Mouse (Mus musculus) ovary, postnatal 14 days (tissue): Measurements from ENCODE around the gene Hoxc5.
A peak's percentile ranks its signal among the peaks of the same experiment; 100 is the strongest.

Experiments used
- DNase-seq: peaks from one replicate; pipeline ENCODE4 v3.0.0; 2022; ENCODE audit warnings: low spot score

Hoxc5 gene

DNA sequence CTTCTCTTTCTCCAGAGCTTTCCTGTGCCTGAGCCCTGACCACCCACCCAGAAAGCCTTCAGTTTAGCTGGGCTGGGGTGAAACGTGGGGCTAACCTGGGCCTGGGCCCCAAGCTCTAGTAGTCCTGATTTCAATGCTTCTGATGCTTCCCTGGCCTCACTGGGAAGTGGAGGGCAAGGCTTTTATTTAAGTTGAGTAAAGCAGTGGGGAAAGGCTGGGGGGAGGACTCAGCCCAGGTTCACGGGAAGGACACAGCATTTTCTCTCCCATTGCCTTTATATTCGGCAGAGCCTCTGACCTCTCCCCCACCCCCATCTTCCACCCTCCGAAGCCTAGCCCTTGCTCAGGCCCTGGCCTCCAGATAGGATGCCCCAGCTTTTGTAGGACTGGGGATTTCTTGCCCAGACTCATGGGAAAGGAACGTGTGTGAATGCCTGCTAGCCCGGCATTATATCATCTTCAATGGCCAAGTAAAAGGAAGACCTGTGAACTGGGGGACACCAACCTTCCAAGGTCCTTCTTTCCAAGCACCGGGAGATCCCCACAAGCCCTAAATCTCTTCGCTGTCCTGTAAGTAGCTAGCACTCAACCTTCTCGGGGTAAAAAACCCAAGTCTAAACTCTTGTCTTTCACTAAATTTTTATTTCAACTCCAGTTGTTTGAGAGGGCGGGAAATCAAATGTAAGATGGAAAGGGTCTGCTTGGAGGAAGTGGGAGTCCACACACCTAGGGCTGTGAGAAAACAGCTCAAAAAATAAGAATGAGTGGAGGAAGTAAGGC is 71.6 kb downstream of the Hoxc5 start:
- no peak for DNase-seq

DNA sequence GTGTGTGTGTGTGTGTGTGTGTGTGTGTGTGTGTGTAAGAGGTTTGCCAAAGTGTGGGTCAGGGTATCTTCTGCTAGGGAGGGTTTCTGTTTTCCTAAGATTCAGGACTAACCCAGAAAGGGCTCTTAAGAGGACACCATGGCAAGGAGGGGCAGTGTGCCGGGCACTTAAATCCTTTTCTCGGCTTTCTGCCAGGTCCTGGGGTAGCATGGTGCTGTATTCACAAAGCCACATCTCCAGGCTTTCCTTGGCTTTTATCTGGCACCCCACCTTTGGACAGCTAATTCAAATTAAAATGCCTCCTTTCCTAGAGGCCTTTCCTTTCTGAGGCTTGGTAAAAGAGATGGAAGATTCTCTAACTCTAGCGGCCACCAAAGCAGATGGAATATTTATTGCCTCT is 72.4 kb downstream of the Hoxc5 start:
- DNase-seq: no peak

DNA sequence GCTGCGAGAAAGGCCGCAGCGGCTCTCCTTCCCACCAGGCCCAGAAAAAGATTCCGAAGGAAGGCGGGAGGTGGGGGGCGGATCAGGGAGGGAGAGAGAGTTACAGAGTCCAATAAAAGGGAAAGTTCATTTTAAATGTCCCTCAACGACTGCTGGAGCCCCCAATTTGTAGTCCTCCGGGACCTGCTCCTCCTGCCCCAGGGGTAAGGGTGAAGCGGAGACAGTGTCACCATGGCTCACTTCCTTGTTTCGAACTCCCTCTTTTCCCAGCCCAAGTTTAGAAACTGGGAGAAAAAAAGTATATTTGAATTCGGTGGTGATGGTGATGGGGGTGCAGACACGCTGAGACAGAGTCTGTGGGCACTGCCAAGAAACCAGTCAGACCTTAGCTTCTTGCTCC is 73.4 kb downstream of the Hoxc5 start:
- DNase-seq: no peak

DNA sequence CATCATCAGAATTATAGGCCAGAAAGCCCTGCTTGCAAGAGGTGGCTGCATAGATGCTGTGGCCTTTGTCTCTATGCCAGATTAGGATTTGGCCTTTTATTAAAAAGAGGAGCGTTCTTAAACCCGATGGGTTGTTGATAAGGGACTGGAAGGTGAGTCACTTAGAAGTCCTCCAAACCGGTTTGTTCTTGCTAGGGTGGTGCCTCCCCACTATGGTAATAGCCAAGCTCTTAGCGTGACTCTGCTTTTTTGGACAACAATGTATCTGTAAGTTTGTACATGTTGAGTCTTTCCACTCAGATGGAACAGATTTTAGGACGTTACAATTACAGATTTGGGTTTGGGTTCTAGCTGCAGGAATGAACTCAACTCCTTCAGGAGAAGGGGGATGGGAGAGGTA is 74.4 kb downstream of the Hoxc5 start:
- no peak for DNase-seq

DNA sequence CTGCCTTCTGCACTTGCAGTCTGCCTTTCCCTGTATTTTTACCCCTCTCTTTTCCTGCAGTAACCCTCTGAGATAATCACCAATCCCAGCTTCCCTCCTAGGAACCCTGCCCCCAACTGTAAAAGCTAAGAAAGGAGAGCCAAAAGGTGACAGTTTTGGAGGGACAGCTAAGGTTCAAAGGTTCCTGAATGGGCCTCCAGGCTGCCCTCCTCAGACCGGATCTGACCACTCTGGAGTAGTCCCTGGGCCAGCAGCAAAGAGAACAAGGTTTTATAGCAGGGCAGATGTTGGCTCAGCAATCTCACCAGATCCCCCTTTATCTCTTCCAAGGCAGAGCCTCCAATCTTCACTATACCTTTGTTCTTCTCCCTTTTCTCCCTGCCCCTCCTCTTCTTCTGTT is 75.0 kb downstream of the Hoxc5 start:
- DNase-seq: no peak

DNA sequence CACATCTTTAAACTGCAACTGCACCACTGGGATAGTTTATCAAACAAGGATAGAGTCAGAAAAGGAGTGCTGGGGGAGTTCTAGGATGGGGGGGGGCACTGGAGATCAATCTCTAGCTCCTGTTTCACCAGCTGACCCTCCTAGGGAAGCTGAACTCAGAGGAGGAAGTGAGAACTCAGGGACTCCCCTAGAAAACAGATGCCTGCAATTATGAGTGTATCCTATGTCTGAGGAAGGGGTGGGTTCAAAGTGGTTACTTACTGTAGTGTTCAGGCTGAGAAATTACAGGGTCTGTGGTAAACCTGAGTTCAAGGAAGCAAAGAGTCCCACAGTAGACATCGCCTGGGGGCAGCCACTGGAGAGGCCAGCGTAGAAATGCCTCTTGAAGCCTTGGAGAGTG is 84.4 kb downstream of the Hoxc5 start:
- DNase-seq: no peak

DNA sequence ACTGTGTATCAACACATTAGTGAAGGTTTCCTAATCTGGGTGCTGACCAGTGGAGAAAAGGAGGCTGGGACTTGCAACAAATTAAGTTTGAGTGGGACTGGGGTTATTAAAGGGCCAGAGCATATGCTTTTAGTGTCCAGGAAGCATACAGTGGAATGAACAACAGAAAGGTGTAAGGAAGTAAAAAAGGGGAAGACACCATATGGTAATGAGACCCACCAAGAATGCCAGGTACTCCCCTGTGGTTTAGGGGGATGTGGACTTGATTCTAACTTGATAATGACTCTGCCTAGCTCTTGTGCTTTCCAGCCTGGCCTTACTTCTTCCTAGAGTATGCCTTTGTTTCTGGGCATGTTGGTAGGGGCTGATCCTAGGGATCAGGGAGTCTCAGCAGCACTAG is 86.0 kb downstream of the Hoxc5 start:
- DNase-seq: no peak

DNA sequence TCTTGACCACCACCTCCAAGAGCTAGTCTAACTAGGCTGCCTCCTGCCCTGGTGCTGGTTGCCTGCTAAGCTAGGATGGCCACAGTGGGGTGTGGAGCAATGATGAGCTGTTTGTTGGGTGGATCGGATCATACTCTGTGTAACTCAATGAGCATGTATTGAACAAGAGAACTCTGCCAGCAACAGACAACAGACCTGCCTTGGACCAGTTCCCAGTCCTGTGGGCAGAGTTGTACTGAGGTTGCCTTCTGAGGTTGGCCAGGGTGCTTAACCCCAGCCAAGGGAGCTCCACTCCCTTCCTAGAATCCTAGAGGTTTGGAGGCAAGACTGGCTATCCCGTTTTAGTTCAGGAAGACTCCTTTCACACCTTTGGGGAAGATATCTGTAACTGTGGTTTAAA is 89.2 kb downstream of the Hoxc5 start:
- no peak for DNase-seq

DNA sequence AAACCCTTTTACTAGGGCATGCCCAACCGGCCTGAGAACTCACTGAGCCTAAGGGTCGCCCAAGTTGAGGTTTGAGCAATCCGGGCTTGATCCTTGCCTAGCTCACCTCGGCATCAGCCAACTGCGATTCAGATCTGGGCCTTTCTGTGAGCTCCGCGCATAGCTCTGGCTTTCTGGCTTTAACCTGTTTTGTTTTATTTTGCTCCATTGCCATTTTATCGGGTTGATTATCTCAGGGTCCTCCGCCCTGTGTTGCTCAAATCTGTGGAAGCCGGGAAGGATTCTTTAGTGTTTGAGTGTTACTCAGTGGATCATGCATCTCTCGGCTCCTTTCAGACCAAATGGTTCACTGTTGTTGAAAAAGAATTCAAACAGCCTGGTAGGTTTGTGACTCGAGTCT is 91.5 kb downstream of the Hoxc5 start:
- DNase-seq: no peak

DNA sequence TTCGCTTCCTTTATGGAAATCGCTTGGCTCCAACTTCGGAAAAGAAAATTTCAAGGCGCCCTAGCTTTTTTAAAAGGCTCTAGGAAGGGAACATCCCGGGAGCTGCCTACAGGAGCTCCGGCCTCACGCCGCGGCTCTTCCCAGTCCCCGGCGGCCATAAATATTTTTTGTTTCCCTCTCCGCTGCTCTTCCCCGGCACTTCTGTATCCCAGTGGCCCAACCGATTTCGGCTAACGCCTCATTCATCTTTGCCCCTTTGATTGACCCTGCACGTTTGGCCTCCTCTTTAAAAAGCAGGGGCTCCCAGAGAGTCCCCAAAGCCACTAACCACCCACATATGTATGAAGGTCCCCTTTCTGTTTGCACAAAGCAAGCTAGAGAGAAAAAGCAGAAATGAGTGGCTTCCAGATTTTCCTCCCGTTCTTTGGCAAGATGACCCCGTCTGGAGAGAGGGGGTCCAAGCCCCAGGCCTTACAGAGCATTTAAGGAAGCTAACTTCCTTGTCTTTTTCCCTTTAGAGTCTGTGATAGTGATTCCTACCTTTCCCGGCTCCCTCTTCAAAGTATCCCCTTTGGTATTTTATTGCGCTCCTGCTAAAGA is 92.2 kb downstream of the Hoxc5 start:
- DNase-seq: peak; percentile 30

DNA sequence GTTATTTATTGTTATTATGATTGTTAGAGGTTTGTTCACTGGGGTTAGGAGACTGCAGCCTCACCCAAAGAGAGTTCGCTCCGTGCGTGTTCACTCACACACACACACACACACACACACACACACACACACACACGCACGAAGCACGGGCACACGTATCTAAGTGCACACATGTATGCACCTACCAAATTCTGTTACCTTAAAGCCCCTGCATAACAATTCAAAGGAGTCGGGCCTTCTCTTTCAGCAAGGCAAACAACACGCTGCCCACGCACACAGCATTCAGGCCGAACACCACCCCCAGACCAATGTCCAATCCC is 92.7 kb downstream of the Hoxc5 start:
- DNase-seq: no peak

DNA sequence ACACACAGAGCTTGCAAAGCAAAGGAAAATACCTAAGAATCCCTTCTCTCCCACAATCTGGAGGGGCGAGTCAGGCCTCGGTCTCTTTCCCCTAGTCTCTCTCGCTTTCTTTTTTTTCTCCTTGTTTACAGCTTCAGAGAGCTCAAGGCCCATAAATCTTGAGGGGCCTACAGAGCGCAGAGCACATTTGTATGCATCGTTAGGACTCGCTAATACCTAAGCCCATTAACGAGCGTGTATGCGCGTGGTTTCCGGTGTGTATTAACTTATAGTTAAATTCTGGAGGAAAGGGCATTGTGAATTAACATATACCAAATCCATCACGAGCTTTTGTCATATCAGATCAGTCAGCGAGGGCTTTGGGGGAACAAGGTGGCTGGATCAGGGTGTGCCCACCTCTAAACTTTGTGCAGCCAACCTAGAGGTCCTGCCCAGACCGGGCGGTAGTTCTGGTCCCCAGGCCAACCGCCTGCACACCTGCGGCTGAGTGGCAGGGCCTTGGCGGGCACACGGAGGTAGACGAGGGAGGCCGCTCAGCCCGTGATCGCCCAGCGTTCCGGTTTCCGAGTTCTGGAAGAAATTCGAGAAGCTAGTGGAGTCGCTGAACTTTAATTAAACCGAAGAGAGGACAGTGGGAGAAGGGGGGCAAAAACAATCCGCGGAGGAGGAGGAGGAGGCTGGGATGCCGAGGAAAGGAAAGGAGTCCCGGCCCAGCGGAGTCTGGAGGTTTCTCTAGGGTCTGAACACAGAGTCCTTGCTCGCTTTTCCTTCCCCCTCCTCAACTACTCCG is 93.3 kb downstream of the Hoxc5 start:
- peak; percentile 37 for DNase-seq

DNA sequence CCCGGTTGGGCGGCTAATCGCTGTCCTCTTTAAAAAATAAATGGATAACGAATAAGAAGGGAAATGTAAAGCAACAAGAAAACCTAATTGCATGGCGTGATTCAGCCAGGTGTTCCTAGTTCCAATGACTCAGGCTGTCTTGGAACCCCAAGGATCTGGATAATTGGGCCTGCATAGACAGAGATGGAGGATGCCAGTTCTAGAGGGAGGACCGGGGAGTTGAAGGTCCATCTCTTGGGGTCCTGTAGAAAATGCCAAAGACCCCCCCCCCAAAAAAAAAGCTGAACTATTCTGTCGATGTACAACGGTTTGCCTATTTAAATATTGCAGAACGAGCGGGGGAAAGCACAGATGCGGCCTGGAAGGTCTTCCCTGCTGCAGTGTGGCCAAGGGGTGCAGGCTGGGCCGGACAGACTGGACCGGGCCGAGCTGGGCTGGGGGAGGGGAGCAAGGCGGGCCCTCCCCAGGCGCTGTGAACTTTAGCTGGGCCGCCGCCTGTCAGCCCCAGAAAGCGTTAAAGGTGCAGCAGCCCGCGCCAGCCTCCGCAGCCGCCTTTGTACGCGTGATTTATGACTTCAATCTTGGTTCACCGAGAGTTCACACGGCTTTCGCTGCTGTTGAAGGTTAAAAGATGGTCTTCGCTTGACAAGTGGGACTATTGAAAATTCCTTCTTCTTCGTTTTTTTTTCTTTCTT is 94.0 kb downstream of the Hoxc5 start:
- peak; percentile 57 for DNase-seq

DNA sequence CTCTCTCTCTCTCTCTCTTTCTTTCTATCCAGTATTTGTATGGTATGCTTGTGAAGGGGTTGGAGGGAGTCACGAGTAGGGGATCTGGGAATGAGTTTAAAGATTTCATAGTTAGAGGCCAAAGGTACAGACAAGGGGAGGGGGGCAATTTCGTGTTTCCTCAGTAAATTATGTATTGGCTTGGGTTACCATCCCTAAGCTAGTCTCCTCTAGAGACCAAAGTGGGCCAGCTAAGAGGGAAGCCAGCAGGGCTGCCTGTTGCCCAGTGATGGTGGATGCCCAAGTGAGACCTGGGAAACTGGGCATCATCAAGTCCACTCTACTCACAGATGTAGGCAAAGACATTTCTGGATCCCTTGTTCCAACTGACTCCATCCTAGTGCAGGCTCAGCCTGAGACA is 94.7 kb downstream of the Hoxc5 start:
- DNase-seq: no peak

DNA sequence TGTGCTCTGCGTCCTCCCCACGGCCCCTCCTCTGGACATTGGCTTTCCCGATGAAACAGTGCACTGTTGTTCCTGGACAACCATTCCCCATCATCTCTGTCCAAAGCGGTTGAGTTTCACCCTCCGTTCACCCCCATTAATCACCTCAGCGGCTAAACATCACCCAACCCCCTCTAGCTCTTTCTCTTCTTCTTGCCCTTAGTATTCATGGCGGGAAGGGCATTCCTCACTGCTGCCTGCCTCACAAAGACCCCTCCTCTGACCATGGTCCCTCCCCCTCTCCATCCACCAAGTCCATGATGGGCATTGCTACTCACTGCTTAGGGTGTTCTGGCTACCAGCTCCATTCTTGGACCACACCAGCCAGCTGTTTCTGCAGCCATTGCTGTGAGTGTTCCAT is 98.4 kb downstream of the Hoxc5 start:
- no peak for DNase-seq
